Mouse (Mus musculus): Measurements from ENCODE around the gene Gm8138.
"Not testable (repeated sequence)": the region's sequence is repeated elsewhere in the genome, so short reads cannot be mapped to it uniquely, and the experiment has no call there.

The Gm8138 gene

DNA sequence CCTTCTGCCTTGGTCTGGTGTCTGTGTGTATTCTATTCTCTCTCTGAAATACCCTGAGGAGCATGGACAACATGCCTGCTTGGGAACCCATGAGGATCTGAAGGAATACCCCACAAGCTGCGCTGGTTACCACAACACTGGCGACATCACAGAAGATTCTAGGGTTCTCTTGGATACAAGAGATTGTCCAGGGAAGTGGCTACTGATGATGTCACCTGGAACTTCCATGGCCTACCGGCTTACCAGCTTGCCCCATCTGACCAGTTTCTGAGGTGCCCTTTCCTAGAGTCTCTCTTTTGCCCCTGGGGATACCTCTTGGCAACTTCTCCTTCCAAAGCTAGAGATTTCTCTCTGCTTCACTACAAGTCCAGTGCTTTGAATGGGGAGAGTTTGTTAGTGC lies at the start of gene Gm8138:
Gene Gm8138 (minus strand): TSS at position 101 of the 400 bp plus-strand sequence.
- DNase-seq (ENCODE audit: low spot score in 2 of 2): not testable (repeated sequence)

DNA sequence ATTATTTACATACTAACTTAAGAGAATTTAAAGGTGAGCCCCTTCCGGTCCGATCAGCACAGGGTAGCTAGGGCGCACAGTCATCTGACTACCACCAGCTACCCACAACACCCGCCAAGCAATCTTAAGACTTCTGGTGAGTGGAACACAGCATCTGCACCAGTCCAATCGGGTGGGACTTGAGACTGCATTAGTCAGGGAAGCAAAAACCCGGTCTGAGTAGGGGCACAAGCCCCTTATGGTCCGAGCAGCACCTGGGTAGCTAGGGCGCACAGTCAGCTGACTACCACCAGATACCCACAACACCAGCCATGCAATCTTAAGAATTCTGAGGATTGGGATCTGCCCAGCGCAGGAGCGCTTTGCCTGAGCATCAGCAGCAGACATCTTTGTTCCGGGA lies 54.4 kb downstream of the Gm8138 start:
- DNase-seq (ENCODE audit: low spot score in 2 of 2): peak in 1 of 2 experiments; percentile 5
